Mouse (Mus musculus): ENCODE data around the gene Kif17.
"Not testable (repeated sequence)": the region's sequence is repeated elsewhere in the genome, so short reads cannot be mapped to it uniquely, and the experiment has no call there.

The Kif17 gene

GRCm38 (mm10) chr4:138313021-138313420 is 62.8 kb downstream of the Kif17 start:
- DNase-seq (ENCODE audit: low read depth, low spot score), result no peak

- no peak for DNase-seq (ENCODE audit: low read depth, low spot score)
Measured at GRCm38 (mm10) chr4:138313795-138314194, 63.6 kb downstream of the Kif17 start.

- DNase-seq (ENCODE audit: low read depth, low spot score), result peak; percentile 68
Measured at GRCm38 (mm10) chr4:138315781-138316180, 65.5 kb downstream of the Kif17 start.

GRCm38 (mm10) chr4:138316369-138316768 is 66.1 kb downstream of the Kif17 start:
- peak; percentile 67 for DNase-seq (ENCODE audit: low read depth, low spot score)

- DNase-seq (ENCODE audit: low read depth, low spot score), result peak; percentile 73
Measured at GRCm38 (mm10) chr4:138318509-138319266, 68.5 kb downstream of the Kif17 start.

GRCm38 (mm10) chr4:138319508-138319907 is 69.3 kb downstream of the Kif17 start:
- DNase-seq (ENCODE audit: low read depth, low spot score), result peak; percentile 90

GRCm38 (mm10) chr4:138320711-138321110 is 70.5 kb downstream of the Kif17 start:
- no peak for DNase-seq (ENCODE audit: low read depth, low spot score)

GRCm38 (mm10) chr4:138321488-138321887 is 71.3 kb downstream of the Kif17 start:
- DNase-seq (ENCODE audit: low read depth, low spot score), result no peak

GRCm38 (mm10) chr4:138322692-138323091 is 72.5 kb downstream of the Kif17 start:
- DNase-seq (ENCODE audit: low read depth, low spot score), result no peak

GRCm38 (mm10) chr4:138323753-138324152 is 73.5 kb downstream of the Kif17 start:
- DNase-seq (ENCODE audit: low read depth, low spot score), result no peak

GRCm38 (mm10) chr4:138324451-138324850 is 74.2 kb downstream of the Kif17 start:
- DNase-seq (ENCODE audit: low read depth, low spot score), result no peak

- DNase-seq (ENCODE audit: low read depth, low spot score), result peak; percentile 97
Measured at GRCm38 (mm10) chr4:138325466-138326076, 75.3 kb downstream of the Kif17 start.

GRCm38 (mm10) chr4:138326077-138326695 is 76.0 kb downstream of the Kif17 start, which contains the start of gene Pink1:
Gene Pink1 (minus strand): TSS chr4:138326307.
- peak; percentile 88 for DNase-seq (ENCODE audit: low read depth, low spot score)

- DNase-seq (ENCODE audit: low read depth, low spot score), result not testable (repeated sequence)
Measured at GRCm38 (mm10) chr4:138327155-138327554, 76.9 kb downstream of the Kif17 start.

GRCm38 (mm10) chr4:138327891-138328470 is 77.7 kb downstream of the Kif17 start:
- no peak for DNase-seq (ENCODE audit: low read depth, low spot score)

- DNase-seq (ENCODE audit: low read depth, low spot score), result no peak
Measured at GRCm38 (mm10) chr4:138330264-138330671, 80.0 kb downstream of the Kif17 start.

- DNase-seq (ENCODE audit: low read depth, low spot score), result no peak
Measured at GRCm38 (mm10) chr4:138331647-138332046, 81.4 kb downstream of the Kif17 start.

GRCm38 (mm10) chr4:138333135-138333534 is 82.9 kb downstream of the Kif17 start:
- DNase-seq (ENCODE audit: low read depth, low spot score), result no peak

- no peak for DNase-seq (ENCODE audit: low read depth, low spot score)
Measured at GRCm38 (mm10) chr4:138335036-138335435, 84.8 kb downstream of the Kif17 start.

- no peak for DNase-seq (ENCODE audit: low read depth, low spot score)
Measured at GRCm38 (mm10) chr4:138335648-138336047, 85.4 kb downstream of the Kif17 start.

GRCm38 (mm10) chr4:138336876-138337275 is 86.6 kb downstream of the Kif17 start:
- no peak for DNase-seq (ENCODE audit: low read depth, low spot score)

GRCm38 (mm10) chr4:138337341-138337740 is 87.1 kb downstream of the Kif17 start:
- DNase-seq (ENCODE audit: low read depth, low spot score), result no peak
